20 mouse cellular contexts compared by ENCODE assay signal in genomic region chr14:20112218-20112617, GRCm38 (mm10). TPM values are rescaled to one million over a fixed set of nuclear protein-coding genes. Genes with fewer than 3 reads are reported as not detected.
DNase-seq lines count a peak whose midpoint lies in the region; ATAC-seq and TF ChIP-seq lines count a peak whose summit lies in the region.
"Had no signal": no experiment of that assay in that cellular context is flagged by ENCODE, and none has a peak within 500 bp of the region (broad histone marks: within the 10 kb centered on the region; RNA-seq: fewer than 3 reads in every experiment).

No protein-coding gene starts in this region.

- H3K27me3 ChIP-seq in liver, embryonic 14.5 days (ENCODE audit: control insufficient read depth, insufficient read depth, low read length), result no peaks in the 10 kb centered on the region
- peaks cover 3 to 4% of the 10 kb centered on the region in 2 experiments; a peak in 3 of 4 replicates for H3K27me3 ChIP-seq in MEL (ENCODE audit: control insufficient read depth in 1 of 2, insufficient read depth in 2 of 2, low read length in 2 of 2)
- H3K27me3 ChIP-seq: heart, embryonic 13.5 days; liver, embryonic 15.5 days had no signal

- TF ChIP-seq EP300 in liver, embryonic 14.5 days (IDR thresholded peaks at IDR 0.05; ENCODE audit: low read depth), result no peak
- TF ChIP-seq EP300 in MEL (IDR thresholded peaks at IDR 0.05; ENCODE audit: low read depth in 1 of 2, low read length in 2 of 2), result no peak

- H3K79me2 ChIP-seq in MEL (ENCODE audit: control insufficient read depth, insufficient read depth, low read length, poor library complexity), result no peaks in the 10 kb centered on the region

- no peaks in the 10 kb centered on the region for H3K36me3 ChIP-seq in liver, embryonic 14.5 days (replicated peaks; ENCODE audit: control insufficient read depth, insufficient read depth, low read depth)
- no peaks in the 10 kb centered on the region for H3K36me3 ChIP-seq in MEL (ENCODE audit: control insufficient read depth in 1 of 2, insufficient read depth in 2 of 2, low read length in 2 of 2)
- H3K36me3 ChIP-seq: heart, embryonic 13.5 days; hindbrain, embryonic 10.5 days; liver, embryonic 15.5 days had no signal

- no peak overlapping the region for H3K27ac ChIP-seq in liver, embryonic 14.5 days
- H3K27ac ChIP-seq in MEL (ENCODE audit: control insufficient read depth, low read depth, low read length), result no peak overlapping the region
- H3K27ac ChIP-seq: heart, embryonic 13.5 days; hindbrain, embryonic 10.5 days; liver, embryonic 15.5 days; macrophage had no signal

- no peak for TF ChIP-seq POLR2A in MEL (IDR thresholded peaks at IDR 0.05; ENCODE audit: control insufficient read depth in 1 of 2, insufficient read depth in 1 of 2, low read depth in 1 of 2, low read length in 2 of 2, poor library complexity in 1 of 2)

- peak; percentile 73 for TF ChIP-seq RAD21 in MEL (IDR thresholded peaks at IDR 0.05; ENCODE audit: low read depth, low read length)

- no peak for ATAC-seq in liver, embryonic 14.5 days (ENCODE audit: insufficient read depth)

- whole genome bisulfite sequencing in liver, embryonic 14.5 days (ENCODE audit: insufficient replicate concordance), result 41% methylated on average over 3 of the region's 3 CpGs

- peak; percentile 36; the same call in 1 of the 2 replicates for TF ChIP-seq CTCF in liver, embryonic 14.5 days (IDR thresholded peaks at IDR 0.05; ENCODE audit: low read depth)
- peak; percentile 10 to 77 (median 40); a peak in 5 of 6 replicates for TF ChIP-seq CTCF in MEL (IDR thresholded peaks at IDR 0.05 in 2 of 3, conservative IDR thresholded peaks at IDR 0.05 in 1 of 3; ENCODE audit: control insufficient read depth in 1 of 3, insufficient read depth in 1 of 3, low read depth in 2 of 3, low read length in 3 of 3, poor library complexity in 1 of 3, severe bottlenecking in 1 of 3)

- DNase-seq in embryo, embryonic 10.5 days (ENCODE audit: low spot score), result peak; percentile 36
- no peak for DNase-seq in embryo, embryonic 9.5 days (ENCODE audit: extremely low spot score)
- no peak for DNase-seq in liver, embryonic 14.5 days (ENCODE audit: low read depth in 3 of 3, low spot score in 3 of 3)
- DNase-seq in liver, result no peak
- peak; percentile 56 for DNase-seq in MEL (ENCODE audit: low read depth, low spot score)
- DNase-seq in naive thymus-derived CD4-positive, alpha-beta T cell, adult 2 months (ENCODE audit: low read depth), result peak; percentile 23
- no peak for DNase-seq in layer of hippocampus, postnatal 36 days
- DNase-seq in cerebellum, postnatal 14 days, result no peak
- DNase-seq: adrenal gland, postnatal 36 days; cerebellum, postnatal 36 days; gastrocnemius, postnatal 25 days; kidney, adult 11 months; kidney, postnatal 4 days; midbrain, embryonic 14.5 days; right cerebral cortex, postnatal 4 days; thymus, postnatal 36 days had no signal

- H3K4me3 ChIP-seq in liver, embryonic 14.5 days (ENCODE audit: insufficient read depth in 1 of 2, low read depth in 2 of 2, low read length in 2 of 2), result no peak overlapping the region
- no peak overlapping the region for H3K4me3 ChIP-seq in MEL (ENCODE audit: control insufficient read depth in 1 of 2, insufficient read depth in 1 of 2, low read depth in 2 of 2, low read length in 2 of 2)
- H3K4me3 ChIP-seq: heart, embryonic 13.5 days; hindbrain, embryonic 10.5 days; liver, embryonic 15.5 days had no signal

- H3K9ac ChIP-seq in liver, embryonic 14.5 days (replicated peaks), result no peak overlapping the region
- no peak overlapping the region for H3K9ac ChIP-seq in MEL (ENCODE audit: control insufficient read depth, low read depth, low read length, poor library complexity, severe bottlenecking)
- H3K9ac ChIP-seq: heart, embryonic 13.5 days; liver, embryonic 15.5 days had no signal

- H3K4me1 ChIP-seq in liver, embryonic 14.5 days (replicated peaks; ENCODE audit: control insufficient read depth in 2 of 2, insufficient read depth in 2 of 2, low read length in 1 of 2), result peaks cover 0 to 8% of the 10 kb centered on the region in 2 experiments; a peak in 2 of 4 replicates
- no peaks in the 10 kb centered on the region for H3K4me1 ChIP-seq in MEL (ENCODE audit: control insufficient read depth in 1 of 2, insufficient read depth in 2 of 2, low read length in 2 of 2)

- no peaks in the 10 kb centered on the region for H3K9me3 ChIP-seq in liver, embryonic 14.5 days (ENCODE audit: control insufficient read depth, low read length)
- no peaks in the 10 kb centered on the region for H3K9me3 ChIP-seq in MEL (replicated peaks; ENCODE audit: insufficient read depth, low read length)
- H3K9me3 ChIP-seq: liver, embryonic 15.5 days had no signal

- H3K4me2 ChIP-seq in liver, embryonic 14.5 days (ENCODE audit: low read depth), result no peak overlapping the region
- H3K4me2 ChIP-seq: heart, embryonic 13.5 days; liver, embryonic 15.5 days had no signal

TF ChIP-seq in MEL, 35 proteins besides CTCF, POLR2A, EP300 and RAD21:
- TF ChIP-seq MEF2A (IDR thresholded peaks at IDR 0.05; ENCODE audit: extremely low read depth, insufficient replicate concordance, low read depth, low read length, poor library complexity, severe bottlenecking) (no peak), POLR2AphosphoS2 (IDR thresholded peaks at IDR 0.05; ENCODE audit: low read length) (no peak), USF1 (IDR thresholded peaks at IDR 0.05; ENCODE audit: low read depth, low read length) (no peak), CHD2 (IDR thresholded peaks at IDR 0.05; ENCODE audit: low read length) (no peak), RCOR1 (IDR thresholded peaks at IDR 0.05; ENCODE audit: low read depth, low read length) (no peak), ZC3H11A (IDR thresholded peaks at IDR 0.05; ENCODE audit: low read depth, low read length) (peak; percentile 65), ZKSCAN1 (IDR thresholded peaks at IDR 0.05; ENCODE audit: low read depth, low read length) (no peak), ZNF384 (IDR thresholded peaks at IDR 0.05; ENCODE audit: low read depth, low read length) (peak; percentile 67), ELF1 (IDR thresholded peaks at IDR 0.05; ENCODE audit: low read depth, low read length) (peak; percentile 45; the same call in 1 of the 2 replicates), MYC (IDR thresholded peaks at IDR 0.05; ENCODE audit: low read depth, low read length) (no peak), USF2 (IDR thresholded peaks at IDR 0.05; ENCODE audit: borderline replicate concordance in 1 of 2, insufficient read depth in 1 of 2, low read depth in 1 of 2, low read length in 2 of 2) (no peak), SIN3A (IDR thresholded peaks at IDR 0.05; ENCODE audit: low read length) (no peak), SMC3 (IDR thresholded peaks at IDR 0.05; ENCODE audit: low read depth, low read length) (peak; percentile 82), MXI1 (IDR thresholded peaks at IDR 0.05; ENCODE audit: low read depth, low read length) (no peak)

RNA-seq across cellular contexts. Expression of gene Saysd1, which starts 26.1 kb away (rescaled TPM):
- polyA plus RNA-seq in liver, embryonic 14.5 days (2012; rRNA removed), result 1.5 and 1.9 TPM in 2 replicates
- polyA plus RNA-seq in liver, embryonic 14.5 days (2014; fragmentation: Nextera tagmentation; extraction: Ambion mirVana), result 3.8 and 4.1 TPM in 2 replicates
- 2.0 and 3.2 TPM in 2 replicates for total RNA-seq in MEL (2012; rRNA removed)
- 1 to 10 TPM in 1 of 2 experiments, not detected in 1; 4.4 TPM for polyA plus RNA-seq in MEL (2012; ENCODE audit: insufficient read depth in 1 of 2, insufficient read length in 2 of 2, low read depth in 1 of 2, low replicate concordance in 2 of 2, missing spikeins in 1 of 2)
- total RNA-seq in layer of hippocampus, postnatal 36 days (2021), result 1 to 10 TPM; 6.0 to 6.2 TPM

Comparison
In these comparisons a context has a peak if more than half of its experiments do, and no peak if none do; other contexts are left out.
1. DNase-seq: peak in embryo, embryonic 10.5 days (single experiment), MEL (single experiment) and naive thymus-derived CD4-positive, alpha-beta T cell, adult 2 months (single experiment); none in embryo, embryonic 9.5 days (single experiment), liver, embryonic 14.5 days (0 of 3), liver (single experiment), layer of hippocampus, postnatal 36 days (0 of 2) and cerebellum, postnatal 14 days (0 of 2).